Mouse (Mus musculus) neural tube, embryonic 12.5 days (tissue): ENCODE data around the gene Slc9a5. TPM values are rescaled to one million over a fixed set of nuclear protein-coding genes. Genes with fewer than 3 reads are reported as not detected.
A peak's percentile ranks its signal among the peaks of the same experiment; 100 is the strongest.

Experiments
- ATAC-seq: fragments of 200-750 bp; cut with Nextera tagmentation; 2 replicates; pipeline ENCODE4 v1.8.0; 2017; ENCODE audit warnings: low read depth, mild to moderate bottlenecking, moderate TSS enrichment, moderate library complexity; ENCODE audit not compliant: low FRiP score
- H3K27ac ChIP-seq: fragments of 300-500 bp; sonication (generic); 2 replicates; pipeline ENCODE4 v1.5.1; 2016
- H3K27me3 ChIP-seq: fragments of 300-500 bp; sonication (generic); replicated peaks from 2 replicates; pipeline ENCODE4 v1.6.1; 2016; ENCODE audit warnings: mild to moderate bottlenecking
- H3K36me3 ChIP-seq: fragments of 300-500 bp; sonication (generic); 2 replicates; pipeline ENCODE4 v1.6.1; 2016; ENCODE audit warnings: mild to moderate bottlenecking
- H3K4me1 ChIP-seq: fragments of 300-500 bp; sonication (generic); 2 replicates; pipeline ENCODE4 v1.6.1; 2016
- H3K4me2 ChIP-seq: fragments of 300-500 bp; sonication (generic); replicated peaks from 2 replicates; pipeline ENCODE4 v1.6.1; 2016; ENCODE audit warnings: mild to moderate bottlenecking
- H3K4me3 ChIP-seq: fragments of 300-500 bp; sonication (generic); 2 replicates; pipeline ENCODE4 v1.5.1; 2016
- H3K9ac ChIP-seq: fragments of 300-500 bp; sonication (generic); 2 replicates; pipeline ENCODE4 v1.6.1; 2016; ENCODE audit warnings: mild to moderate bottlenecking
- H3K9me3 ChIP-seq: fragments of 300-500 bp; sonication (generic); 2 replicates; pipeline ENCODE4 v1.6.1; 2016; ENCODE audit warnings: mild to moderate bottlenecking
- WGBS: fragments of 180-500 bp; shearing (Covaris S2); methylation state at CpG from one replicate; pipeline ENCODE4 v1.1.7; 2016; 5-methylcytosine and 5-hydroxymethylcytosine counted together
- polyA plus RNA-seq: library from polyadenylated mRNA; unstranded; fragments of >200 nt; fragmentation: Nextera tagmentation; extraction: Ambion mirVana; gene quantifications from 2 replicates; pipeline ENCODE4 v1.2.1, GENCODE M21; 2016

Gene Slc9a5
- polyA plus RNA-seq, 1 experiment from 2014 or later, result 4.4 TPM

DNA sequence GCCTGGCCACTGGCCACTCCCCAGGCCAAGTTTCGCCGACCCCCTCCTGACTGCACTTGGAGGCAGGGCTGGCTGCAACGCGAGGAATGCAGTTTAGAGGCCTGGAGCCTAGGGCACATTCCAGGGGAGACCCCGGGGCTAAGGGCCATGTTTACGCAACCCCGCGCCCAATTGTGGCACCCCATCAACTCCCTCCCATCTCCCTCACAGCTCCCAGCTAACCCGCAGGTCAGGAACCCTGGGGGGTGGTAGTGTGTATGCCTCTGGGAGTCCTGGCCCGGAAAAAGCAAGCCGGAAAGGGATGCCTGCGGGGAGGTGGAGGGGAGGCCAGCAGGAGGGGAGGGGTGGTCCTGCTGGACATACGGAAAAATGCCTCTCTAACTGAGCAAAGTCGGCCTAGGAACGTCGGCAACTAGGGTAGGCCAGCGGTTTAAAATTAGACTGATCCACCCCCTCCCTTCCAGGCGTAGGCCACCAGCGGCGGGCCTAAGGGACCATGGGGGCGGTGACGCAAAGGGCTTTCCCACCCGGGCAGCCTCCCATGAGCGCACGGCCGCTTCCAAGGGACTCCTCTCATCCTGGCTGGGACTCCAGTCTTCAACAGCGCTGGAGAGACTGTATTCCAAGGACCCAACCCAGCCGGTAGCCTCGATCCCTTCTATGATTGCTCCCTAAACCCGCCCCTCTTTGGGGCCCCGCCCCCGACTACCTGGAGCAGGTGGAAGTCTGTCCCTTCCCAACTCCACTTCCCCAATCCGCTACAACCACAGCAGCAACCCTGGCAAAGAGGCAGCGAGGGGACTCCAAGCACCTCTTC is 1.8 kb upstream of the Slc9a5 start:
- H3K36me3 ChIP-seq, result no peaks in the 10 kb centered on the region
- H3K27me3 ChIP-seq, result peaks cover 13% of the 10 kb centered on the region; the same call in 1 of the 2 replicates
- no peak overlapping the region for H3K27ac ChIP-seq
- peaks cover 35% of the 10 kb centered on the region for H3K4me1 ChIP-seq
- peak overlapping the region; percentile 64 for H3K4me3 ChIP-seq
- H3K9me3 ChIP-seq, result no peaks in the 10 kb centered on the region
- peak overlapping the region; percentile 98 for H3K4me2 ChIP-seq
- peak overlapping the region; percentile 53 for H3K9ac ChIP-seq
- ATAC-seq, result peak; percentile 16
- 2% methylated on average over 34 of the region's 34 CpGs for WGBS

DNA sequence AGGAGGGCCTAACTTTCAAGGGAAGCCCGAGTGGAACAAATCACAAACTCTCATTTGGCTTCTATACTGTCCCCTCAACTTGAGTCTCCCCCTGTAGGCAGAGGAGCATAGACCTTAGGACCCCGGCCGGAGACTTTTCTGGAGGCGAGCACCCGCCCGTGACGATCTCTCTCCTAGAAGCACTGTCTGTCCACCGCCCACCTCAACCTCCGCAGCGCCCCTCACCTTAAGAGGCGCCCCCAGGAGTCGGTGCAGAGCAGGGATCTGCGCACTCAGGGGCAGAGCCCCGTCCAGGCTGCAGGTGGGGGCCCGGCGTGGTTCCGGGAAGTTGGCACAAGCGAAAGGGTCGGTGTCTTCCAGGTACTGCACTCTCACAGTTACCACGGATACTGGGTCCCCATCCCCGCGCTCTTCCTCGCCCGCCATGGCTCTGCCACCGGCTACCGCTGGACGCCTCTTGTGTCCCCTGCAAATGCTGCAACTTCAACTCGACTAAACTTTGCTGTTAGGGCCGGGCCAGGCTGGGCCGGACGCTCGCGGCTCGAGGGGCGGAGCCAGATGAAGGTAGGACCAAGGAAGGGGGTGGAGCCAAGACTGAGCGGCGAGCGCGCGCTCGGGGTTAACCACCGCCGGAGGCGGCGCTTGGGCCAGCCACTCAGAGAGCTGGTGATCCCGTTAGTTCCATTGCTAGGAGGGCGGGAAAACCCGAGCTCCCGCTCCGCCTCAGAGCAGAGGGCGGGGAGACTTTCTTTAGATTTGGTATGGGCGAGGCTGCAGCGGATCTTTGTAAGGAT is 1.0 kb upstream of the Slc9a5 start, which contains the start of gene Fhod1:
TSS of gene Fhod1 (minus strand) at position 526 of the 794 bp plus-strand sequence.
- Histone ChIP-seq H3K4me2 (peak within 1 kb of the TSS; percentile 98), H3K36me3 (no peaks in the 10 kb centered on the region), H3K4me1 (peaks cover 35% of the 10 kb centered on the region), H3K27ac (no peak within 1 kb of the TSS), H3K27me3 (peaks cover 13% of the 10 kb centered on the region; the same call in 1 of the 2 replicates), H3K9me3 (no peaks in the 10 kb centered on the region), H3K9ac (peak within 1 kb of the TSS; percentile 82), H3K4me3 (peak within 1 kb of the TSS; percentile 64)
- under 1% methylated on average over 53 of the region's 53 CpGs for WGBS
- peak; percentile 84 for ATAC-seq

DNA sequence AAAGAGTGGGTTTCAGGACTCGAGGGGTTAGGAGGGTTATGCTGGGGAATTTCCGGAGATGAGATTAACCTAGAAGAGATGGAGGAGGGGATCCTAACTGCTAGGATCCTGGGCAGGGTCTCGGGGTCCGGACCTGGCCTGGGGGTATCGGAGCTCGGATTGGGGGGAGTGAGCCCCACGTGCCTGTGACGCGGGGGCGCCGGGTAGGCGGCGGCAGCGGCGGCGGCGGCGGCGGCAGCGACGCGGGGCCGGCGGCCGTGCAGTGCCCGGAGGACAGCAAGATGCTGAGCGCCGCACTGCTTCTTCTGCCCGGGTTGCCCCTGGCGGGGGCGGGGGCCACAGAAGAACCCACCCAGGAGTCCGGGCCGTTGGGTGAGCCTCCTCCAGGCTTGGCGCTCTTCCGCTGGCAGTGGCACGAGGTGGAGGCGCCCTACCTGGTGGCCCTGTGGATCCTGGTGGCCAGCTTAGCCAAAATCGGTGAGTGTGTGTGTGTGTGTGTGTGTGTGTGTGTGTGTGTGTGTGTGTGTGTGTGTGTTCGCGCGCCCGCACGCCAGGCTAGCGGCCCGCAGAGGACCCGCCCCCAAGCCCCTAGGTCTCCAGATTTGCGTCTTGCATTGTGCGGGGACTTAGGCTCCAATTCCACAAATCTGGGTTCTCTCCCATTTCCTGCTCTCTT is 591 bp downstream of the Slc9a5 start:
- H3K27ac ChIP-seq, result no peak overlapping the region
- H3K36me3 ChIP-seq, result no peaks in the 10 kb centered on the region
- peak overlapping the region; percentile 98 for H3K4me2 ChIP-seq
- peak overlapping the region; percentile 82 for H3K9ac ChIP-seq
- H3K4me3 ChIP-seq, result peak overlapping the region; percentile 64
- ATAC-seq, result peak; percentile 35
- peaks cover 13% of the 10 kb centered on the region; the same call in 1 of the 2 replicates for H3K27me3 ChIP-seq
- WGBS, result under 1% methylated on average over 37 of the region's 48 CpGs
- peaks cover 35% of the 10 kb centered on the region for H3K4me1 ChIP-seq
- no peaks in the 10 kb centered on the region for H3K9me3 ChIP-seq

DNA sequence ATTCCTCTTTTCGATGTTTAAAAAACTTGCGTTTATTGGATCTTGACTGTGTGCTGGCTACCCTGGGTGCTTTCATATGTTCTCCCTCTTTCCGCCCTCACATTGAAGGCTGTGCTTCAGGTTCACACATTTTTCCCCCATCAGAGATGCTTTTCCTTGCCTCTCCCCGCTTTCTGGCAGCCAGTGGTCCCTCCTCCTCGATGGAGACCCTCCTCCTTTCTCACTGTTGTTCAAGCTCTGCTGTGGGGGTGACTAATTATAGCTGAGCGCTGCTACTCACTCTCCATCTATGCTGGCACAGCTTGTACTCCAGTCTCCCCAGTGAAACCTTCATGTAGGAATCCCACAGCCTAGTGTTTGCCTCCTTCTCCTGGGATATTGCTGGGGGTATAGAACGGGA is 1.5 kb downstream of the Slc9a5 start:
- H3K27me3 ChIP-seq, result peaks cover 13% of the 10 kb centered on the region; the same call in 1 of the 2 replicates
- H3K9ac ChIP-seq, result no peak overlapping the region
- H3K4me2 ChIP-seq, result peak overlapping the region; percentile 98
- H3K9me3 ChIP-seq, result no peaks in the 10 kb centered on the region
- no peaks in the 10 kb centered on the region for H3K36me3 ChIP-seq
- H3K27ac ChIP-seq, result no peak overlapping the region
- peaks cover 34% of the 10 kb centered on the region for H3K4me1 ChIP-seq
- ATAC-seq, result no peak
- WGBS, result 42% methylated on average over 7 of the region's 7 CpGs
- no peak overlapping the region for H3K4me3 ChIP-seq

DNA sequence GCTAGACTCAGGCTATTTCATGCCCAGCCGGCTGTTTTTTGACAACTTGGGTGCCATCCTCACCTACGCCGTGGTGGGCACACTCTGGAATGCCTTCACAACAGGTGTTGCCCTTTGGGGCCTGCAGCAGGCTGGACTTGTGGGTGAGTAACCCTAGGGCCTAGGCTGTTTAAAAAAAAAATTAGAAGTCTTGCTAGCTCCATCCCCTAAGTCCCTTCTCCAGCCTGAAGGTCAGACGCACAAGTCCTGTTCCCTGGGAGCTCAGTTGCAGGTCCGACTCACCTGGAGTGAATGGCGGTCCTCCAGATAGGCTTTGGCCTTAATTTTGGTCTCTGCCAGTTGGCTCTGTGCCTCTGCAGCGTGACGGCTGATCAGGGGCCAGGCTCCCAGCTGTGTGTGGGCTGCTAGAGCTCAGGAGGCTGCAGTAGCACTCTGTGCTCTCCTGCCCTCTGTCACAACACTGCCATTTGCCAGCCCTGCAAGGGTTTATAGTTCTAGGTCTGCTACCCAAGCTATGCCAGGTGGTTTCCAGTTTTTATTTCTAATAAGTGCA is 5.0 kb downstream of the Slc9a5 start:
- Histone ChIP-seq H3K4me3 (no peak overlapping the region), H3K4me1 (peaks cover 16% of the 10 kb centered on the region), H3K27ac (no peak overlapping the region), H3K9me3 (no peaks in the 10 kb centered on the region), H3K9ac (no peak overlapping the region), H3K27me3 (no peaks in the 10 kb centered on the region), H3K4me2 (no peak overlapping the region), H3K36me3 (0 out of 2 replicates have a peak, but pooled peaks cover 6% of the 10 kb centered on the region)
- ATAC-seq, result no peak
- WGBS, result 80% methylated on average over 8 of the region's 8 CpGs

DNA sequence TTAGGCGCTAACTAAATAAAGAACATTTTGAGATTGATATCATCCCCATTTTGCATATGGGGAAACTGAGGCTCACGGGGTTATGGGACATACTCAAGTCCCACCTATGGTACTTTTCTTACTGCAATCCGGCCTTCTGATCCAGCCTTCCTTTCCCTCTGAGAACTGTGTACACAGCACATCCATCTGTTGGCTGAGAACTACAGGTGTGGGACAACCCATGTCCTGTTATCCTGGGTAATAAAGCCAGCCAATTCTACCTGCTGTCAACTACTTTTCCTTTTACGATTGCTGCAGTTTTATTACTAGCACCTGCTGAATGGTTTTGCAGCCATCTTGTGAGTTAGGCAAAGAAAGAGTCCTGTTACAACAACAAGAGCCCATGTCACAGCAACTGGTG is 5.9 kb downstream of the Slc9a5 start:
- Histone ChIP-seq H3K9ac (no peak overlapping the region), H3K4me3 (no peak overlapping the region), H3K27ac (no peak overlapping the region), H3K4me1 (peaks cover 11% of the 10 kb centered on the region), H3K36me3 (0 out of 2 replicates have a peak, but pooled peaks cover 6% of the 10 kb centered on the region), H3K4me2 (no peak overlapping the region), H3K27me3 (no peaks in the 10 kb centered on the region), H3K9me3 (no peaks in the 10 kb centered on the region)
- ATAC-seq, result no peak
- 81% methylated on average over 4 of the region's 4 CpGs for WGBS

DNA sequence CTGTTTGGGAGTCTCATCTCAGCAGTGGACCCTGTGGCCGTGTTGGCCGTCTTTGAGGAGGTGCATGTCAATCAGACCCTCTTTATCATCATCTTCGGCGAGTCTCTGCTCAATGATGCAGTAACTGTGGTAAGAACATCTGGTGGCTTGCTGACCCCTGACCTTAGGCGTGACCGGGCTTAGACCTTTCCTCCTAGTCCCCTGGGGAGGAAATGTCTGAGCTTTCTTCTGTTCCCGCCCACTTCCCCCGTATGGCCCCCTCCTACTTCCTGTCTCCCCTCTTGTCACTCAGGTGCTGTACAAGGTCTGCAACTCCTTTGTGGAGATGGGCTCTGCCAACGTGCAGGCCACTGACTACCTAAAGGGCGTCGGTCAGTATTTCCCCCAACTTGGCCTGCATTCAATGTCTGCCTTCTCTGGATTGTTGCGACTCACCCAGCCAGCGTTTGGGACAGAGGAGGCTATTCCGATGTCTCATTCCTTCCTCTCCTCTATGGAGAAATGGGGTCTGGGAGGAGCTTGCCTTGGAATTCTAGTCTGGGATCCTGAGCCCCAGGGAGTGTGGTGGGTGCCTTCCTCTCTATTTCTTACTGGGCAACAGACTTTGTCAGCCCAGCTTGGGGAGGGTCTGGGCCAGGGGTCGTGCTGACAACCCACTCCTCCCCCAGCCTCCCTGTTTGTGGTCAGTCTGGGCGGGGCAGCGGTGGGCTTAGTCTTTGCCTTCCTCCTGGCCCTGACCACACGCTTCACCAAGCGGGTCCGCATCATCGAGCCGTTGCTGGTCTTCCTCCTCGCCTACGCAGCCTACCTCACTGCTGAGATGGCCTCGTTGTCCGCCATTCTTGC is 6.8 kb downstream of the Slc9a5 start:
- Histone ChIP-seq H3K27me3 (no peaks in the 10 kb centered on the region), H3K4me1 (peaks cover 3% of the 10 kb centered on the region; the same call in 1 of the 2 replicates), H3K27ac (no peak overlapping the region), H3K9me3 (no peaks in the 10 kb centered on the region), H3K9ac (no peak overlapping the region), H3K36me3 (0 out of 2 replicates have a peak, but pooled peaks cover 6% of the 10 kb centered on the region), H3K4me3 (no peak overlapping the region), H3K4me2 (no peak overlapping the region)
- 67% methylated on average over 26 of the region's 26 CpGs for WGBS
- no peak for ATAC-seq

DNA sequence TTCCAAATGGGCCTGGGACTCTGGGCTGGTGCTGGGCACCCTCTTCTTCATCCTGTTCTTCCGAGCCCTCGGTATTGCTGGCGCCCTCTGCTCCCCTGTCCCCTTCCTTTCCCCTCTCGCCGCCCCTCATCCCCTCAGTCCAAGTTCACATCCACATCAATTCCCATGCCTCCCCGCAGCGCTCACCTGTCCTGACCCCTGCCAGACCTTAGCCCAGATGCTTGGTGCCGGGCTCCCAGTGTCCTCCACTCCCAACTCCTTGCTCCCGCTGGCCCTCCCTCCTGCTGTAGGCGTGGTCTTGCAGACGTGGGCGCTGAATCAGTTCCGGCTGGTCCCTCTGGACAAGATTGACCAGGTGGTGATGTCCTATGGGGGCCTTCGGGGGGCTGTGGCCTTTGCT is 8.0 kb downstream of the Slc9a5 start:
- Histone ChIP-seq H3K27me3 (no peaks in the 10 kb centered on the region), H3K9me3 (no peaks in the 10 kb centered on the region), H3K4me3 (no peak overlapping the region), H3K9ac (no peak overlapping the region), H3K4me1 (no peaks in the 10 kb centered on the region), H3K27ac (no peak overlapping the region), H3K4me2 (no peak overlapping the region), H3K36me3 (0 out of 2 replicates have a peak, but pooled peaks cover 6% of the 10 kb centered on the region)
- WGBS, result 88% methylated on average over 14 of the region's 14 CpGs
- ATAC-seq, result no peak

DNA sequence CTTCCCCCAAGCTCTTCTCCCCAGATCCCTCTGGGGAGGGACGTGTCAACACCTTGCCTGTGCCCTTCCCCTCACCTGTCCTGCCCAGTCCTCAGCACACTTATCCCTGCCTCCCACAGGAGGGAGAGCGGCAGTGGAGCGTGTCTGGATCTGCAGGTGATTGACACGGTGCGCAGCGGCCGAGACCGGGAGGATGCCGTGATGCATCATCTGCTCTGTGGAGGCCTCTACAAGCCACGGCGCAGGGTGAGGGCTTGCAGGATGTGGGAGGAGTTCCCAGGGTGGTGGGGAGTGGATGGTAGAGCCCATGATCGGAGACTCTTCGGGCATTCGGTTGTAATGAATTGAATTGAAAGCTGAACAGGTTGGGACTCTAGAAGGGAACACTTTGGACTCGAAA is 10.6 kb downstream of the Slc9a5 start:
- no peak overlapping the region for H3K4me2 ChIP-seq
- H3K9me3 ChIP-seq, result no peaks in the 10 kb centered on the region
- no peak overlapping the region for H3K9ac ChIP-seq
- H3K4me3 ChIP-seq, result no peak overlapping the region
- H3K27ac ChIP-seq, result no peak overlapping the region
- no peak for ATAC-seq
- 0 out of 2 replicates have a peak, but pooled peaks cover 6% of the 10 kb centered on the region for H3K36me3 ChIP-seq
- no peaks in the 10 kb centered on the region for H3K4me1 ChIP-seq
- no peaks in the 10 kb centered on the region for H3K27me3 ChIP-seq
- 75% methylated on average over 15 of the region's 15 CpGs for WGBS

DNA sequence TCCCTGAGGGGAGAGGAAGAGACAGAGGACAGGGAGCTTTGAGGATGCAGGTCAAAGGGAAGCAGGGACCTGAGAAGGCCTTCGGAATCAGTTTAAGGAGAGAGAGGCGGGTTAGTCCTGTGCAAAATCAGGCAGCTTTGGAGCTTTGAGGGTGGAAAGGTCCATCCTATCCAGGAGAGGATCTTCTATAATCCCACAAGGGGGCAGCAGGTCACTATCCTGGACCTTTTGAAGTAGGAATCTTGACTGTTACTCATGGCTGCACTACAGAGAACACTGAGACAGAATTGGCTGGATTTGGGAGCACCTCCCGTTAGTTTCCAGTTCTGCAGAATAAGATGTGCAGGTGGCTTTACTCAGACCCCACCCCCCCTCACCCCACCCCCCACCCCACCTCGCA is 11.0 kb downstream of the Slc9a5 start:
- Histone ChIP-seq H3K4me3 (no peak overlapping the region), H3K4me1 (no peaks in the 10 kb centered on the region), H3K36me3 (0 out of 2 replicates have a peak, but pooled peaks cover 6% of the 10 kb centered on the region), H3K9ac (no peak overlapping the region), H3K9me3 (no peaks in the 10 kb centered on the region), H3K27ac (no peak overlapping the region), H3K4me2 (no peak overlapping the region), H3K27me3 (no peaks in the 10 kb centered on the region)
- 53% methylated on average over 4 of the region's 4 CpGs for WGBS
- ATAC-seq, result no peak
